Mouse (Mus musculus): Measurements from ENCODE around the gene 1110051M20Rik. TPM values are rescaled to one million over a fixed set of nuclear protein-coding genes. Genes with fewer than 3 reads are reported as not detected.

The 1110051M20Rik gene
- total and polyA plus RNA-seq, 2 experiments from 2014 or later: 141 to 175 TPM

DNA sequence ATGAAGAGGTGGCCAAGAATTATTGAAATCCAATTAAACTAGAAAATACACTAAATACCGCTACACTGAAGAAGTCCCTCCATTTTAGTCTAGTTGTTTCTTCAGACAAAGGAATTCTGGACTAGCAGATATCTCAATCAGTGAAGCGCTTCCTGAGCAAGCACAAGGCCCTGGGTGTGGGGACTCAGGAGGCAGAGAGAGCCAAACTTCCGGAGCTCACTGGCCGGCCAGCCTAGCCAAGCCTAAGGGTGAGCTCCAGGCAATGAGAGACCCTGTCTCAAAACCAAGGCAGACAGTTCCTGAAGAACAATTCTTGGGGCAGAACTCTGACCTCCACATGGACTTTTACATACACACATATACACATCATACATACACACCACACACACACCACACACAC, 95.6 kb downstream of the 1110051M20Rik start:
- Histone ChIP-seq H3K9me3 (ENCODE audit: low read length) (no peaks in the 10 kb centered on the region), H3K9ac (replicated peaks; ENCODE audit: low read length) (no peak overlapping the region), H3K36me3 (ENCODE audit: insufficient read depth, low read length) (no peaks in the 10 kb centered on the region), H3K27me3 (ENCODE audit: insufficient read depth, low read length) (no peaks in the 10 kb centered on the region), H3K27ac (no peak overlapping the region), H3K4me1 (ENCODE audit: insufficient read depth, low read length) (no peaks in the 10 kb centered on the region), H3K4me3 (ENCODE audit: low read length) (no peak overlapping the region), H3K4me2 (ENCODE audit: low read depth, low read length) (no peak overlapping the region)
- WGBS: 73% methylated on average over 4 of the region's 4 CpGs
- TF ChIP-seq CTCF (IDR thresholded peaks at IDR 0.05; ENCODE audit: low read depth): no peak
- ATAC-seq (no peak), DNase-seq (ENCODE audit: low spot score) (no peak)

DNA sequence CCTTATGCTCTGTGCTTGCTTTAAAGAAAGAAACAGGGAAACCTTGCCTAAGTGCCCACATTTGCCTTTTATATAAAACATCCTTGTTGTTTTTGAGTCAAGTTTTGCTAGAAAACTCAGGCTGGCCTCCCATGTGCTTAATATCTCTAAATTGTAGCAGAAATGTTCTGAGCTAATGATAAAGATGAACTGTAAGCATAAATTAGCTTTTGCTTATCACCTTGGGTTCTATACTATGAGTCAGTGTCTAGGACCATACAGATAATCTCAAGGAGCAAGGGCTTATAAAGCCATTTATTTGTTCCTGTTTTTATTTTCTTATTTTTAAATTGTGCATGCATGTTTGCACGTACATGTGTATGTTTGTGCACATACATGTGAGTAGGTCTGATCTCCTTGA, 98.9 kb downstream of the 1110051M20Rik start:
- Histone ChIP-seq H3K27ac (no peak overlapping the region), H3K4me1 (ENCODE audit: insufficient read depth, low read length) (no peaks in the 10 kb centered on the region), H3K27me3 (ENCODE audit: insufficient read depth, low read length) (no peaks in the 10 kb centered on the region), H3K4me3 (ENCODE audit: low read length) (no peak overlapping the region), H3K9ac (replicated peaks; ENCODE audit: low read length) (no peak overlapping the region), H3K9me3 (ENCODE audit: low read length) (no peaks in the 10 kb centered on the region), H3K36me3 (ENCODE audit: insufficient read depth, low read length) (no peaks in the 10 kb centered on the region), H3K4me2 (ENCODE audit: low read depth, low read length) (no peak overlapping the region)
- TF ChIP-seq CTCF (IDR thresholded peaks at IDR 0.05; ENCODE audit: low read depth): no peak
- DNase-seq (ENCODE audit: low spot score) (no peak), ATAC-seq (no peak)
- WGBS: 92% methylated on average over 1 of the region's 1 CpGs

DNA sequence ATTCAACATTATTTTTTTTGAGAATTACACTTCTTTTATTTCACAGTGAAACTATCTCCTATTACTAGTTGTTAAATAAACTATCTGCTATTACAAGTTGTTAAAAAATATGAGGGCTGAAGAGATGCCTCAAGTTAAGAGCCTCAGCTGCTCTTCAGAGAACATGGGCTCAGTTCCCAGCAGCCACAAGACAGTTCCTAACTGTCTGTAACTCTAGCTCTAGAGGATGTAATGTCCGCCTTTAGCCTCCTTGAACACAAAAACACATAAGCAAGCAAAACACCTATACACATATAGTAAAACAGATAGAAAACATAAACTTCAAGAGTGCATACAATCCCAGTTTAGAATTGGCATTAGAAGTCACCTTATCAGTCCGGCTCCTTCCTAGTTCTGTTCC, 104.9 kb downstream of the 1110051M20Rik start:
- no peak overlapping the region for H3K4me2 ChIP-seq (ENCODE audit: low read depth, low read length)
- WGBS: 99% methylated on average over 2 of the region's 2 CpGs
- H3K9ac ChIP-seq (replicated peaks; ENCODE audit: low read length): no peak overlapping the region

DNA sequence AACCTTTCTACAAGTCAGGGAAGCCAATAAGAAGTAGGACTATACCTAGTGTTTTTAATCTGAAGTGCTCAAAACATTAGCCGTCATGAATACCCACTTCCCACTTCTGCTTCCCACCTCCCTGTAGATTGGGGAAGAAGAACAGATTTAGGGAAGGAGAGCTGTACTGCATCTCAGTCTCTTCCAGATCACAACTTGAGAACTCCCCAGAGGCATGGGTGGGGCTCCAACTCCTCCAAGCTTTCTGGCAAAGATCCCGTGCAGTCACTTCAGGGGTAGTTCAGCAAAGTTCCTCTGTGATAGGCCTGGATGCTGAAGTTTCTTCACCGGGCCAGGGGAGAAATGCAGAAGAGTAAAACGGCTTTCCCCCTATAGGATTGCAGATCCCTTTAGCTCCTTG, 109.4 kb downstream of the 1110051M20Rik start:
- TF ChIP-seq CTCF (IDR thresholded peaks at IDR 0.05; ENCODE audit: low read depth): no peak
- Histone ChIP-seq H3K27me3 (ENCODE audit: insufficient read depth, low read length) (no peaks in the 10 kb centered on the region), H3K4me3 (ENCODE audit: low read length) (no peak overlapping the region), H3K9ac (replicated peaks; ENCODE audit: low read length) (no peak overlapping the region), H3K27ac (no peak overlapping the region), H3K36me3 (ENCODE audit: insufficient read depth, low read length) (no peaks in the 10 kb centered on the region), H3K4me2 (ENCODE audit: low read depth, low read length) (no peak overlapping the region), H3K4me1 (ENCODE audit: insufficient read depth, low read length) (peaks cover 7% of the 10 kb centered on the region; the same call in 1 of the 2 replicates), H3K9me3 (ENCODE audit: low read length) (no peaks in the 10 kb centered on the region)
- DNase-seq (ENCODE audit: low spot score) (no peak), ATAC-seq (no peak)
- WGBS: 71% methylated on average over 4 of the region's 4 CpGs

More for the DNA sequence above, 104.9 kb downstream of the 1110051M20Rik start:
- Histone ChIP-seq H3K27me3 (ENCODE audit: insufficient read depth, low read length) (no peaks in the 10 kb centered on the region), H3K4me3 (ENCODE audit: low read length) (no peak overlapping the region), H3K36me3 (ENCODE audit: insufficient read depth, low read length) (no peaks in the 10 kb centered on the region), H3K9me3 (ENCODE audit: low read length) (no peaks in the 10 kb centered on the region), H3K27ac (no peak overlapping the region), H3K4me1 (ENCODE audit: insufficient read depth, low read length) (no peaks in the 10 kb centered on the region)
- no peak for DNase-seq (ENCODE audit: low spot score)
- ATAC-seq: no peak
- TF ChIP-seq CTCF (IDR thresholded peaks at IDR 0.05; ENCODE audit: low read depth): no peak

DNA sequence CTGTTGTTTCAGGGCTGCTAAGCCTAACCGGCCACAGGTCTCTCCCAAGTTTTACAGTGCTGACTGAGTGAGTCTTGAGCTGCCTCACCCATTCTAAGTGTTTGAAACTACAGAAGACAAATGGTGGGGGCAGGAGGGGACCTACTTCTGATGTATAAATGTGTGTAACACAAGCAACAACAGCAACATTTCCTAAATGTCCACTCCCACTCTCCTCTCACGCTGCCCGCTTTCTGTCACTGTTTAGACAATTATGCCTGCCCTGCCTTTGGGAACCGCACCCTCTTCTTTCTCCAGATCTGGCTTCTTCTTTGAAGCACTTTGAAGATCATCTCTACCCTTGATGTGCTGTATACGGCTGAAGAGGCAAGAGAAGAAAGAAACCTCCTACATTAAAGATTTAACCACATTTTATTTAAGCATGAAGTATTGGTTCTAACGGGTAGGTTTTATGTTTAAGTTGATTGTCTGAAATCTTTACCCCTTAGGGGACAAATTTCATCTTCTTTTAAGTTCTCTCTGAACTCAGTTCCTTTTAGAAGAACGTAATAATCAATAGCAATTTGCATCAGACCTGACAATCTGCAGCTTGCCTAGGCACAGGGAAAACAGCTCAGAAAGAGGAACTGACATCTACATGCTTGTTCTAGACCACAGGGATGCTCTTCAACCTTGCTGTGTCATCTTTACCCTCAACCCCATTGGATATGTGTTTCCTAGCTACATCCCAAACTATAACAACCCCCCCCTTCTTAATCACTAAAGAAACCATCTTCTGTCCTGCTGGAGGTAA, 113.3 kb downstream of the 1110051M20Rik start:
- no peaks in the 10 kb centered on the region for H3K9me3 ChIP-seq (ENCODE audit: low read length)
- H3K4me1 ChIP-seq (ENCODE audit: insufficient read depth, low read length): peaks cover 23% of the 10 kb centered on the region; the same call in 1 of the 2 replicates
- ATAC-seq (no peak), DNase-seq (ENCODE audit: low spot score) (no peak)
- no peaks in the 10 kb centered on the region for H3K36me3 ChIP-seq (ENCODE audit: insufficient read depth, low read length)
- peak overlapping the region; percentile 36; the same call in 1 of the 2 replicates for H3K27ac ChIP-seq
- WGBS: 71% methylated on average over 7 of the region's 7 CpGs
- H3K4me3 ChIP-seq (ENCODE audit: low read length): no peak overlapping the region
- no peak overlapping the region for H3K9ac ChIP-seq (replicated peaks; ENCODE audit: low read length)
- TF ChIP-seq CTCF (IDR thresholded peaks at IDR 0.05; ENCODE audit: low read depth): no peak
- H3K27me3 ChIP-seq (ENCODE audit: insufficient read depth, low read length): no peaks in the 10 kb centered on the region
- H3K4me2 ChIP-seq (ENCODE audit: low read depth, low read length): no peak overlapping the region

DNA sequence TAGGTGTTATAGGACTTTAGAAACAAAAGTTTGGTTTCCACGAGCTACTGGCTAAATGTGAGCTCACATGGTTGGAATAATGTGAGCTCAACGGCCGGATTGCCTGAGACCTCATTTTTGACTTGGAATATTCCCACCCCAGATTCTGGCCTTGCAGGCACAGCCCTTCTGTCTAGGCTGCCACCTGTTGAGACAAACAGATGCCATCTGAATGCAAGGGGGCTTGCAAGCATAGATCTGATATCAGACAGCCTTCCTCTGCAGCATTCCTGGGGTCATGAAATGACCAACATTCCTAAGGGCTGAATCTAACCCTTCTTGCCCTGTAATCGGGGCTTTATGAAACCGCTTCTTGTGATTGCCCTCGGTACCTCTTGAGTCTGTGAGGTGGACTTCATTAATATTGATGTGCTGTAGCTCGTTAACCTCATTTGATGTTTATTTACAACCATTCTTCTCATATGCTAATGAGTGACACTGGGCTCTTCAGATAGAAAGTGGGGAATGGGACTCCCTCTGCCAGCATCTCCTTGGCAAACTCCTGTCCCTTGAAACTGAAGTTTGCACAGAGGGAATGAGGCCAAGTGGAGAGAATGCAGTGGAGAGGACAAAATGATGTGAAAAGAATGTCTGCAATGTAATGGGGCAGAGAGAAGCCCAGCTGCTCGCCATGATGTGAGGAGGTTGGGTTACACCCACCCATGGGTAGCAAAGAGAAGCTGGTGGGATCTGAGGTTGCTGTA, 114.3 kb downstream of the 1110051M20Rik start:
- Histone ChIP-seq H3K27ac (no peak overlapping the region), H3K4me1 (ENCODE audit: insufficient read depth, low read length) (peaks cover 24% of the 10 kb centered on the region; the same call in 1 of the 2 replicates), H3K4me3 (ENCODE audit: low read length) (no peak overlapping the region), H3K9ac (replicated peaks; ENCODE audit: low read length) (no peak overlapping the region), H3K36me3 (ENCODE audit: insufficient read depth, low read length) (no peaks in the 10 kb centered on the region), H3K9me3 (ENCODE audit: low read length) (no peaks in the 10 kb centered on the region), H3K27me3 (ENCODE audit: insufficient read depth, low read length) (no peaks in the 10 kb centered on the region), H3K4me2 (ENCODE audit: low read depth, low read length) (no peak overlapping the region)
- no peak; the same call in 1 of the 2 replicates for ATAC-seq
- 32% methylated on average over 8 of the region's 8 CpGs for WGBS
- no peak for TF ChIP-seq CTCF (IDR thresholded peaks at IDR 0.05; ENCODE audit: low read depth)
- peak; percentile 52 for DNase-seq (ENCODE audit: low spot score)

Measured in hindbrain, postnatal 0 days (tissue).